12 mouse cellular contexts compared by ENCODE assay signal in genomic region chr7:64042978-64043377, GRCm38 (mm10).
DNase-seq lines count a peak whose midpoint lies in the region; ATAC-seq and TF ChIP-seq lines count a peak whose summit lies in the region.
"Had no signal": no experiment of that assay in that cellular context is flagged by ENCODE, and none has a peak within 500 bp of the region (broad histone marks: within the 10 kb centered on the region; RNA-seq: fewer than 3 reads in every experiment).

No protein-coding gene starts in this region.

- ATAC-seq in kidney, postnatal 0 days (replicated peaks; ENCODE audit: low FRiP score, low read depth) = 0 out of 2 replicates have a peak, but pooled peaks have one; percentile 36
- ATAC-seq in liver, embryonic 12.5 days = no peak
- ATAC-seq: hindbrain, embryonic 16.5 days had no signal

- 0 out of 2 replicates have a peak, but pooled peaks cover 3% of the 10 kb centered on the region for H3K4me1 ChIP-seq in kidney, postnatal 0 days (replicated peaks; ENCODE audit: insufficient read depth, low read length)
- H3K4me1 ChIP-seq in liver, embryonic 12.5 days = peaks cover 75% of the 10 kb centered on the region

- H3K27me3 ChIP-seq in kidney, postnatal 0 days (ENCODE audit: insufficient read depth, low read length) = no peaks in the 10 kb centered on the region
- H3K27me3 ChIP-seq in liver, embryonic 12.5 days (replicated peaks) = no peaks in the 10 kb centered on the region
- H3K27me3 ChIP-seq: limb, embryonic 15.5 days had no signal

- H3K36me3 ChIP-seq in kidney, postnatal 0 days (ENCODE audit: insufficient read depth, low read length) = no peaks in the 10 kb centered on the region
- H3K36me3 ChIP-seq in liver, embryonic 12.5 days = no peaks in the 10 kb centered on the region
- H3K36me3 ChIP-seq: limb, embryonic 15.5 days had no signal

- H3K4me3 ChIP-seq in kidney, postnatal 0 days (replicated peaks; ENCODE audit: low read depth, low read length) = no peak overlapping the region
- no peak overlapping the region for H3K4me3 ChIP-seq in liver, embryonic 12.5 days
- H3K4me3 ChIP-seq: limb, embryonic 15.5 days had no signal

- no peak for DNase-seq in kidney, postnatal 0 days (ENCODE audit: low spot score)
- DNase-seq in kidney, adult 8-10 months = no peak
- peak; percentile 29 for DNase-seq in R1 (ENCODE audit: low read depth, low spot score)
- peak; percentile 86 for DNase-seq in thymus, postnatal 0 days (ENCODE audit: low spot score)
- DNase-seq in kidney, postnatal 14 days = no peak
- DNase-seq in adrenal gland, postnatal 4 days (ENCODE audit: low spot score in 2 of 2) = no peak
- no peak for DNase-seq in frontal cortex, postnatal 25 days (ENCODE audit: low spot score in 2 of 2)
- DNase-seq: adrenal gland, adult 8-10 months; cerebellum, adult 18-20 months had no signal

- WGBS in kidney, postnatal 0 days = 16% methylated on average over 2 of the region's 2 CpGs
- 23% methylated on average over 2 of the region's 2 CpGs for WGBS in liver, embryonic 12.5 days (ENCODE audit: insufficient replicate concordance)

- TF ChIP-seq CTCF in kidney, postnatal 0 days (IDR thresholded peaks at IDR 0.05; ENCODE audit: low read depth) = no peak

- H3K27ac ChIP-seq in kidney, postnatal 0 days = no peak overlapping the region
- peak overlapping the region; percentile 60; the same call in 1 of the 2 replicates for H3K27ac ChIP-seq in liver, embryonic 12.5 days
- H3K27ac ChIP-seq: limb, embryonic 15.5 days had no signal

- no peak overlapping the region for H3K4me2 ChIP-seq in kidney, postnatal 0 days (ENCODE audit: low read length)
- H3K4me2 ChIP-seq in liver, embryonic 12.5 days = no peak overlapping the region
- H3K4me2 ChIP-seq: limb, embryonic 15.5 days had no signal

- no peak overlapping the region for H3K9ac ChIP-seq in kidney, postnatal 0 days (ENCODE audit: low read depth, low read length)
- peak overlapping the region; percentile 29; the same call in 1 of the 2 replicates for H3K9ac ChIP-seq in liver, embryonic 12.5 days
- H3K9ac ChIP-seq: limb, embryonic 15.5 days had no signal

- H3K9me3 ChIP-seq in kidney, postnatal 0 days (replicated peaks; ENCODE audit: low read length) = no peaks in the 10 kb centered on the region
- peaks cover 5% of the 10 kb centered on the region for H3K9me3 ChIP-seq in liver, embryonic 12.5 days (replicated peaks)
- H3K9me3 ChIP-seq: limb, embryonic 15.5 days had no signal

Comparison
In these comparisons a context has a peak if more than half of its experiments do, and no peak if none do; other contexts are left out.
1. DNase-seq: peak in R1 (single experiment) and thymus, postnatal 0 days (single experiment); none in kidney, postnatal 0 days (single experiment), kidney, adult 8-10 months (0 of 2), kidney, postnatal 14 days (single experiment), adrenal gland, postnatal 4 days (0 of 2) and frontal cortex, postnatal 25 days (0 of 2).